Mouse (Mus musculus) spleen, postnatal 14 days (tissue): ENCODE results near the gene Map4k5.

Source experiments
- DNase-seq, 2 experiments: peaks; one replicate each; pipeline ENCODE4 v3.0.0; 2021 to 2022; ENCODE audit warnings: low spot score in 2 of 2

The Map4k5 gene

GRCm38 (mm10) chr12:69788380-69788779 lies 104.6 kb downstream of the Map4k5 start:
- DNase-seq = no peak

- no peak for DNase-seq
These were observed 107.5 kb downstream of the Map4k5 start for GRCm38 (mm10) chr12:69785471-69785870.

GRCm38 (mm10) chr12:69783247-69784025 lies 109.6 kb downstream of the Map4k5 start:
- peak in 1 of 2 experiments; percentile 49 for DNase-seq

GRCm38 (mm10) chr12:69781935-69782650 lies 110.9 kb downstream of the Map4k5 start:
- DNase-seq = peak in 1 of 2 experiments; percentile 31

- DNase-seq = no peak
These were observed 111.5 kb downstream of the Map4k5 start for GRCm38 (mm10) chr12:69781480-69781879.

- no peak for DNase-seq
These were observed 115.0 kb downstream of the Map4k5 start for GRCm38 (mm10) chr12:69777957-69778356.

- DNase-seq = no peak
These were observed 115.7 kb downstream of the Map4k5 start for GRCm38 (mm10) chr12:69777341-69777730.

GRCm38 (mm10) chr12:69776607-69777340 lies 116.2 kb downstream of the Map4k5 start:
- peak in 1 of 2 experiments; percentile 27 for DNase-seq

- no peak for DNase-seq
These were observed 124.2 kb downstream of the Map4k5 start for GRCm38 (mm10) chr12:69768841-69769240.

GRCm38 (mm10) chr12:69767476-69768258 lies 125.3 kb downstream of the Map4k5 start:
- DNase-seq = no peak

- DNase-seq = no peak
These were observed 126.7 kb downstream of the Map4k5 start for GRCm38 (mm10) chr12:69766185-69766904.

GRCm38 (mm10) chr12:69765543-69765942 lies 127.5 kb downstream of the Map4k5 start:
- DNase-seq = no peak

- no peak for DNase-seq
These were observed 131.4 kb downstream of the Map4k5 start for GRCm38 (mm10) chr12:69761603-69762002.

- DNase-seq = no peak
These were observed 132.1 kb downstream of the Map4k5 start for GRCm38 (mm10) chr12:69760743-69761406.

GRCm38 (mm10) chr12:69760014-69760413 lies 133.0 kb downstream of the Map4k5 start:
- no peak for DNase-seq

GRCm38 (mm10) chr12:69759267-69759885 lies 133.6 kb downstream of the Map4k5 start:
- DNase-seq = peak in 1 of 2 experiments; percentile 25

- DNase-seq = peak in 1 of 2 experiments; percentile 33
These were observed 134.5 kb downstream of the Map4k5 start for GRCm38 (mm10) chr12:69758221-69759185.

- peak; percentile 80 to 86 for DNase-seq
These were observed 135.4 kb downstream of the Map4k5 start for GRCm38 (mm10) chr12:69757418-69758141.
